Mouse (Mus musculus) embryo, embryonic 11 days (tissue): ENCODE results near the gene Wdr45b.
"Not testable (repeated sequence)": the region's sequence is repeated elsewhere in the genome, so short reads cannot be mapped to it uniquely, and the experiment has no call there.

Experiments
- DNase-seq: peaks from one replicate; pipeline ENCODE4 v3.0.0-alpha.2; 2015

Wdr45b gene

GRCm38 (mm10) chr11:121354091-121354707 lies at the start of gene Wdr45b:
Gene Wdr45b, minus strand, starts transcription at chr11:121354445.
- DNase-seq = peak; percentile 98

- no peak for DNase-seq
Observed at GRCm38 (mm10) chr11:121392405-121392804, 38.2 kb upstream of the Wdr45b start.

- no peak for DNase-seq
Observed at GRCm38 (mm10) chr11:121390793-121391192, 36.5 kb upstream of the Wdr45b start.

GRCm38 (mm10) chr11:121388554-121388945 lies 34.3 kb upstream of the Wdr45b start:
- no peak for DNase-seq

DNA sequence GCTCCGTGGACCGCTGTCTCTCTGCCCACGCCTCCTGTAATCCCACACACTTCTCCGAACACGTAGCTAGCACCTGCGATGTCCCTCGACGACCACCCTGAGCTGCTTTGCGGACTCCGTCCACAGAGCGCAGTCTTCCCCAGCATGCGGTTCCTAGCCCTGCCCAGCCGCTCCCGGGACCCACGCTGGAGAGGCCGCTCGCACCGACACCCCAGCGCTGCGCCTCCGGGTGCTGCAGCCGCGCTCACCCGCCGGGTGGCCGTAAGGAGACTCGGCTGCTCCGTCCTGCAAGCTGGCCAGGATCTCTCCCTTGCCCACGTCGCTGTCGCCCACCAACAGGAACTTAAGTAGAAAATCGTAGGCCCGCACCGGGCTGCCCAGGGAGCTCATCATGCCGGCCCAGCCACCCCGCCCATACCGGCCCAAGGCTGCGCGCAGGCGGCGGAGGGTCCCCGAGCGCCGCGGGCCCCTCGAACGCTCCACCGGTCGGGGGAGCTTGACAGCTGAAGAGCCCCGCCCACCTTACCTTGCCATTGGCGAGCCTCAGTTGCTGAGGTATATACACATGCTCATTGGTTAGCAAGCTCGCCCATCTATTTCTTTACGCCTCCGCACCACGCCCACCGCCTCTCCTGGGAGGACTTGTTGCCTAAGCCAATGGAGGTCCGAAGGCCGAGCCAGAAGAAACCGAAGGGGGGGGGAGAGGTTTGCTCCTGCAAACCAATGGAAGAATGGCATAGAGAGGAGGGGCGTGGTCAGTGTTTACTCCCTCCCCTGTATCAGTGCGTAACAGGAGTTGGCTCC lies 33.7 kb upstream of the Wdr45b start, which contains the start of gene Rab40b:
Gene Rab40b, minus strand, starts transcription at position 502 of the 804 bp plus-strand sequence.
- DNase-seq = peak; percentile 99

- DNase-seq = peak; percentile 15
Observed at GRCm38 (mm10) chr11:121380294-121380693, 26.0 kb upstream of the Wdr45b start.

GRCm38 (mm10) chr11:121378644-121379043 lies 24.4 kb upstream of the Wdr45b start:
- DNase-seq = no peak

DNA sequence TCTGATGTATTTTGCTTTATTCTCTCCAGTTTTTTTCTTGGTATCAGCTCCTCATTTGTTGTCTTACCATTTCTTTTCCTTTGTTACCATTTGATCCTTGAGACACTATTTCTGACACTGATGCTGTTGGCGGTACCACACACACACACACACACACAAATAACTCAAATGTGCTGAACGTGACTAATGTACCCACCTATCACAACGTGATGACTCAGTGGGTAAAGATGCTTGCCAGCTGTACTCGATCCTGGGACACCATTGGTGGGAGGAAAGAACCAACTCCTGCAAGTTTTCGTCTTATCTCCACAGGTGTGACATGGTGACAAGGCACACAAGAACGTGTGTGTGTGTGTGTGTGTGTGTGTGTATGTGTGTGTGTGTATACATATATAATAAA lies 19.1 kb upstream of the Wdr45b start:
- no peak for DNase-seq

DNA sequence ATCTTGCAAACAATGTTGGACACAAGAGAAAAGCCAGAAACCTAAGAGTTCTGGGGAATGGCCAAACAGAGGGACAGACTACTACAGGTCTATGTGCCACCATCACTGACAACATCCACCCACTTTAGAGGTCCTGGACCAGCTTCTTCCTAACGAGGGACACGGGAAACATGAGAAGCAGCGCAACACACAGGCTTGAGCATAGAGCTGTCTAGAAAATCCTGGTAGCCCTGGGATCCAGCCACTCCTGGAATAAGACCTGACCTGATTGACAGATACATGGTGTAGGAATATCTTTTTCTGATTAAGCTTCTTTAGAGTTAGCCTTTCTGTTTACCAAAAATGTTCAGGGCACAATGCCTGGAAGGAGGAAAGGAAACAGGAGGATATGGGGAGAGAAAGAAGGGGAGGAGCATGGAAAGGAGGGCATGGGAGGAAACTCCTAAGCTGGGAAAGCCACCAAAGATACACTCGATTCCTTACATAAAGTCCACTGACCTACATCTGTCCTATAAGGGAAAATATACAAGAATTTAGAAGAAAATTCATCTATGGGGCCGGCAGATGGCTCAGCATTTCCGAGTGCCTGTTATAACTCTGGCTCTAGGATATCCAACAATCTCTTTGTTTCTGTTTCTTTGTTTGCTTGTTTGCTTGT lies 16.2 kb upstream of the Wdr45b start:
- no peak for DNase-seq

DNA sequence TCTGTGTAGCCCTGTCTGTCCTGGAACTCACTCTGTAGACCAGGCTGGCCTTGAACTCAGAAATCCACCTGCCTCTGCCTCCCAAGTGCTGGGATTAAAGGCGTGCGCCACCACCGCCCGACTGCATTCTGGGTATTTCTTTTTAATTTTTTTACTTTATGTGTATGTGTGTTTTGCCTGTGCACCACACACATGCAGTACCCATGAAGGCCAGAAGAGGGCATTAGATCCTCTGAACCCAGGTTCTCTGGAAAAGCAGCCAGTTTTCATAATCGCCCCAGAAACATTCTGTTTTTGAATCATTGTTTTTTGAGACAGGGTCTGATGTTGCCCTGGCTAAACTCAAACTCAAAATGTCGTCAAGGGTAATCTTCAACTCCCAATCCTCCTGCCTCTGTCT lies 15.4 kb upstream of the Wdr45b start:
- DNase-seq = peak; percentile 36

DNA sequence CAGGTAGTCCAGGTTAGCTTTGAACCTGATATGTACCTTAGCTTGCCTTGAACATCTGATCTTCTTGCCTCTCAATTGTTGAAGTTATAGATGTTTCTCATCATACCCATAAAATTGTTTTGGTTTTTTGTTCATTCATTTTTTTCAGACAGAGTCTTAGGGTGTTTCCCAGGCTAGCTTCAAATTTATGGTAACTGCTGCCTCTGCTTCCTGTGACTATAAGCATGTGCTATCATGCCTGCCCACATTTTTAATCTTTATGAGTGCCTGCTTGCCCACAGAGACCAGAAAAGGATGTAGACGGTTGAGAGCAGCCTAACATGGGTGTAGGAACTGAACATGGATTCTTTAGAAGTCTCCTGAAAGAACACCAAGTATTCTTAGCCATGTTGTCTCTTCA lies 14.5 kb upstream of the Wdr45b start:
- DNase-seq = no peak

DNA sequence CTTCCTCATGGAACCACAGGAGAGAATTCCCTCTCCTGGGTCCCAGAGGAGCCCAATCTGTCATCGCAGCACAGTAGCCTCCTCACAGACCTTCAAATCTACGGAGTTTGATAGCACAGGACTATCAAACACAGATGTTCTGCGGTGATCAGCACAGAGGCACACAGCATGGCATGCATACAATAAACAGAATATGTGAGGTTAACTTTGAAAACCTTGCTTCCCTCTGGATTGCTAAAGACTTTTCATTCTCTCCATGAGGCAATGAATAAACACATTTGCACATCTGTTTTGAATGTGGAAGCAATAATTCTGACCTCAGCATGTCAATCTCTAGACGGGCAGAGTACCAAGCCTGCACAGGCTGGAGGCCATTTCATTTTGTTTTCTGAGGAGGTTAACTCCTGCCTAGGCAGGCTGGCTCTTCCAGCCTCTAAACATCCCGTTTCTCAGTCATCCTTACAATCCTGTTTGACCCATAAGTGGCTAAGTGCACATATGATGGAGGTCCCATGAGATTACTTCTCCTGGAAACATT lies 13.0 kb upstream of the Wdr45b start:
- no peak for DNase-seq

GRCm38 (mm10) chr11:121362212-121362611 lies 8.0 kb upstream of the Wdr45b start:
- peak; percentile 7 for DNase-seq

GRCm38 (mm10) chr11:121353326-121354090 lies 737 bp downstream of the Wdr45b start:
- DNase-seq = peak; percentile 42

DNA sequence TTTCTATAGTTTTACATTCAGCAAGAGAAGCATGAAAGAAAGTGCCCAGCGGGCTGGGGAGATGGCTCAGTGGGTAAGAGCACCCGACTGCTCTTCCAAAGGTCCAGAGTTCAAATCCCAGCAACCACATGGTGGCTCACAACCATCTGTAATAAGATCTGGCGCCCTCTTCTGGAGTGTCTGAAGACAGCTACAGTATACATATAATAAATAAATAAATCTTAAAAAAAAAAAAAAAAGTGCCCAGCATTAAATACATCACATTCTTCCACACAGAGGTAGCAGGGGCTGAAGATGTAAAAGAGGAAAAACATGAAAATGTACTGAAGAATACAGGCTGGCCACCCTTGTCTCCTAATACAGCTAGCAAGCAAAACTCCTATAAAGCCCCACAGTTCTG lies 5.5 kb downstream of the Wdr45b start:
- DNase-seq = not testable (repeated sequence)

DNA sequence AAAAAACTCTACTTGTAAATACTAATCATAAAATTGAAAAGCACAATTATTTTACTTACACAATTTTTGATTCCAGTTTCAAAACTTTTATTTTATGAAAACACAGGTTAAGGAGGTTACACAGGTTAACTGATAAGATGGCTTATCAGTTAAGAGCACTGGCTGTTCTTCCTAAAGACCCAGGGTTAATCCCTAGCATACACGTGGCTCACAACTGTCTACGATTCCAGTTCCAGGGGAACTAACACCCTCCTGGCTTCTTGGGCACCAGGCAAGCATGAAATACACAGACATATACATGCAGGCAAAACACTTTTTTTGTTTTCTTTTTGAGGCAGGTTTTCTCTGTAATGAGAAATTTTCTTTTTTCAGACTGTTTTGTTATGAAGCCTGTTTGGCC lies 6.1 kb downstream of the Wdr45b start:
- DNase-seq = no peak

- no peak for DNase-seq
Observed at GRCm38 (mm10) chr11:121347036-121347435, 7.2 kb downstream of the Wdr45b start.

DNA sequence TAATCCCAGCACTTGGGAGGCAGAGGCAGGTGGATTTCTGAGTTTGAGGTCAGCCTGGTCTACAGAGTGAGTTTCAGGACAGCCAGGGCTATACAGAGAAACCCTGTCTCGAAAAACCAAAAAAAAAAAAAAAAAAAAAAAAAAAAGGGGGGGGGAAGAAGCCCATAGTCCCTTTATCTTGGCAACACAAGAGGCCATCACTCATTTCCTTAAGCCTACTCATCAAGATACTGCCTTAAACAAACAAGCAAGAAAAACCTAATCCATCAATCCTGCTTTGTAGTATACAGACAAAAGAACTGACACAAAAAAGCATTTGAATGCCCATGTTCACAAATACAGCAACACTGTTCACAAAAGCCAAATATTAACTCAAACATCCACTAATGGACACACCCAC lies 11.8 kb downstream of the Wdr45b start:
- DNase-seq = not testable (repeated sequence)

- no peak for DNase-seq
Observed at GRCm38 (mm10) chr11:121340287-121340686, 14.0 kb downstream of the Wdr45b start.

- no peak for DNase-seq
Observed at GRCm38 (mm10) chr11:121339647-121340046, 14.6 kb downstream of the Wdr45b start.

DNA sequence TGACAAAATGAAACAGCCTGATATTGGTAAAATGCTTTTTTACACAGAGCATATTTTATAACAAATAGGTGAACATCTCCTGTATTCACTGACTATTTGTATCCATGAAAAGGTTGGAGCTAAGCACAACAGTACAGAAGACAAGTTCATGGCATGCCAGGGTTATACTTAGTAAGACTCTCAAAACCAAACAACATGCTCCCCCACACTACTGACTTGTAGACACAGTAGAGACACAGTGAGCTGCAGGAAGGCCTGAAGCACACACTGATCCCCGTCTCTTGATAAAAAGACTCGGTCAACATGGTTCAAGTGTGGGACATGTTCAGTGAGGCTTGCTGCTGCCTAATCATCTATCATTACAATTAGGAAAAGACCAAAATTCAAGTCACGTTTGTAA lies 22.6 kb downstream of the Wdr45b start:
- DNase-seq = no peak

DNA sequence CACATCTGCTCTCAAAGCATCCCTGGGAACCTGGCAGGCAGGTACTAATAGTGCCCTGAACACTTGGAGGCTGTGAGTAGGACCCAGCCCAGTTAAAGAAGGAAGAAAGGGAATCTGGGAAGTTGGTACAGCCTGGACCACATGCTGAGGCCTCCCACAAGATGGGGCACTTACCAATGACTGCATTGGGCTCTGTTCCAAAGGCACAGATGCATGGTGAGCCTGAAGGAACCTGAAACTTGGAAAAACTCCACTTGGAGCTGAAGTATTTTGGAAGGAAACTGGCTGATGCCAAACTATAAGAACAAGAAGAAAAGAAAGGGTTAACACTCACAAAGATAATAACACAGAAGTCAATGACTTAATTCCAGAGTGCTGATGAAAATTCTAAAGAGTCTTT lies 25.6 kb downstream of the Wdr45b start:
- DNase-seq = no peak

GRCm38 (mm10) chr11:121328206-121328605 lies 26.0 kb downstream of the Wdr45b start:
- DNase-seq = no peak
